Mouse (Mus musculus): ENCODE data around the gene Ttc8. TPM values are rescaled to one million over a fixed set of nuclear protein-coding genes. Genes with fewer than 3 reads are reported as not detected.

Ttc8 gene
- 0.46 and 0.47 TPM in 2 replicates for polyA plus RNA-seq (2012)

GRCm38 (mm10) chr12:98920194-98920991, at the start of gene Ttc8:
TSS of gene Ttc8 (plus strand) at chr12:98920574.

GRCm38 (mm10) chr12:98900881-98901801, 19.2 kb upstream of the Ttc8 start, which contains the start of gene Eml5:
TSS of gene Eml5 (minus strand) at chr12:98901484.

Other genes starting within 250 kb of the Ttc8 start
- 2.6 and 3.0 TPM in 2 replicates for gene Ptpn21, start 183.2 kb upstream of the Ttc8 start, polyA plus RNA-seq (2012)
- gene Zc3h14, start 173.6 kb upstream of the Ttc8 start, polyA plus RNA-seq (2012) = 14.8 and 18.2 TPM in 2 replicates
- gene Eml5, start 19.1 kb upstream of the Ttc8 start, polyA plus RNA-seq (2012) = 0.86 and 1.9 TPM in 2 replicates

Data from megakaryocyte-erythroid progenitor cell, adult 5 weeks (primary cell).